Mouse (Mus musculus) stomach, embryonic 14.5 days (tissue): ENCODE measurements around the gene Atp6v1d. TPM values are rescaled to one million over a fixed set of nuclear protein-coding genes. Genes with fewer than 3 reads are reported as not detected.
A peak's percentile ranks its signal among the peaks of the same experiment; 100 is the strongest.

Source experiments
- ATAC-seq: fragments of 200-750 bp; cut with Nextera tagmentation; 2 replicates; pipeline ENCODE4 v1.8.0; 2017; ENCODE audit warnings: low read depth, moderate TSS enrichment; ENCODE audit not compliant: insufficient number of reproducible peaks, insufficient read depth, low FRiP score
- H3K27ac ChIP-seq: fragments of 300-500 bp; sonication (generic); 2 replicates; pipeline ENCODE4 v1.5.1; 2014; ENCODE audit warnings: mild to moderate bottlenecking, low read length, moderate library complexity, mixed read lengths
- H3K27me3 ChIP-seq: fragments of 300-500 bp; sonication (generic); 2 replicates; pipeline ENCODE4 v1.6.1; 2014; ENCODE audit warnings: low read length, control low read depth, mixed read lengths; ENCODE audit not compliant: control insufficient read depth, insufficient read depth
- H3K36me3 ChIP-seq: fragments of 300-500 bp; sonication (generic); 2 replicates; pipeline ENCODE4 v1.6.1; 2014; ENCODE audit warnings: mild to moderate bottlenecking, control low read depth, low read length, moderate library complexity, mixed read lengths; ENCODE audit not compliant: control insufficient read depth, insufficient read depth
- H3K4me1 ChIP-seq: fragments of 300-500 bp; sonication (generic); 2 replicates; pipeline ENCODE4 v1.6.1; 2014; ENCODE audit warnings: low read length, control low read depth, mixed read lengths; ENCODE audit not compliant: control insufficient read depth, insufficient read depth
- H3K4me2 ChIP-seq: fragments of 300-500 bp; sonication (generic); replicated peaks from 2 replicates; pipeline ENCODE4 v1.6.1; 2014; ENCODE audit warnings: low read depth, low read length, control low read depth
- H3K4me3 ChIP-seq: fragments of 300-500 bp; sonication (generic); 2 replicates; pipeline ENCODE4 v1.5.1; 2014; ENCODE audit warnings: low read depth, low read length, control low read depth
- H3K9ac ChIP-seq: fragments of 300-500 bp; sonication (generic); replicated peaks from 2 replicates; pipeline ENCODE4 v1.6.1; 2014; ENCODE audit warnings: low read depth, mild to moderate bottlenecking, control low read depth, low read length, moderate library complexity, mixed read lengths
- H3K9me3 ChIP-seq: fragments of 300-500 bp; sonication (generic); 2 replicates; pipeline ENCODE4 v1.6.1; 2016; ENCODE audit warnings: low read depth, low read length, control low read depth; ENCODE audit not compliant: control insufficient read depth
- WGBS: fragments of 180-500 bp; shearing (Covaris S2); extraction: QIAGEN DNeasy Blood & Tissue Kit; methylation state at CpG from one replicate; pipeline ENCODE4 v1.1.7; 2014; 5-methylcytosine and 5-hydroxymethylcytosine counted together
- polyA plus RNA-seq: library from polyadenylated mRNA; unstranded; fragments of >200 nt; fragmentation: Nextera tagmentation; extraction: Ambion mirVana; gene quantifications from 2 replicates; pipeline ENCODE4 v1.2.1, GENCODE M21; 2014

Atp6v1d gene
- polyA plus RNA-seq, 1 experiment from 2014 or later, result 68.3 TPM

DNA sequence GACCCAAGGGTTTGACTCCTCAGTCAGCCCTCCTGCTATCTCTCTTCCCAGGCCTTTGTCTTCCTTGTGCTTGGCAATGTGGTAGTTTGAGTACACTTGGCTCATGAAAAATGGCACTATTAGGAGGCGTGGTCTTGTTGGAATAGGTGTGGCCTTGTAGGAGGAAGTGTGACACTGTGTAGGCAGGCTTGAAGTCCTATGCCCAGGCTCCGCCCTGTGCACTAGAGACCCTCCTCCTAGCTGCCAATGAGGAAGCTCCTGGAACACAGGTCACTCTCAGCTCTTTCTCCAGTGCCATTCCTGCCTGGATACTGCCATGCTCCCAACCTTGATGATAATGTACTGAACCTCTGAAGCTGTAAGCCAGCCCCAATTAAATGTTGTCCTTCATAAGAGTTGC lies 29.7 kb upstream of the Atp6v1d start:
- H3K36me3 ChIP-seq, result peaks cover 8% of the 10 kb centered on the region; the same call in 1 of the 2 replicates
- no peaks in the 10 kb centered on the region for H3K4me1 ChIP-seq
- no peak for ATAC-seq

DNA sequence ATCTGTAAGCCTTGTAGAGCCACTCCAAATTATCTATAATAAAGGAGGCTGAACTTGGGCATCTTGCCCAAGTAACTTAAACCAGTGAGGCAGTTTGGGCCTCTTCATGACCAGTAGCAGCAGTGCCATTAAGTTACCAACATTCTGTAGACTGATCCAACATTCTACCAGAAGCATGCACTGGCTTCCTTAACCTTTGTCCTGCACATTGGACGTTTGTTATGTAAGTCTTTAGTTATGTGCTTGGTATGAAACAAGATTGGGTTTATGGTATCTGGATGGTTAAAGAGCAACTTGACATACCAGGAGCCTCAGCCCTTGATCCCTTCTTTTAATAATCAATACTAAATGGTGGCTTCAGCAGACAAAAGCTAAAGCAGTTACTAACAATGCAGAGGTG lies 28.6 kb upstream of the Atp6v1d start:
- 63% methylated on average over 1 of the region's 1 CpGs for WGBS
- Histone ChIP-seq H3K4me2 (no peak overlapping the region), H3K9ac (no peak overlapping the region), H3K27ac (no peak overlapping the region), H3K4me3 (no peak overlapping the region), H3K36me3 (peaks cover 17% of the 10 kb centered on the region), H3K27me3 (no peaks in the 10 kb centered on the region), H3K4me1 (no peaks in the 10 kb centered on the region), H3K9me3 (no peaks in the 10 kb centered on the region)
- ATAC-seq, result no peak

More for the DNA sequence above, 29.7 kb upstream of the Atp6v1d start:
- no peaks in the 10 kb centered on the region for H3K9me3 ChIP-seq
- H3K4me3 ChIP-seq, result no peak overlapping the region
- H3K27ac ChIP-seq, result no peak overlapping the region
- H3K4me2 ChIP-seq, result no peak overlapping the region
- no peaks in the 10 kb centered on the region for H3K27me3 ChIP-seq
- 82% methylated on average over 2 of the region's 2 CpGs for WGBS
- H3K9ac ChIP-seq, result no peak overlapping the region

DNA sequence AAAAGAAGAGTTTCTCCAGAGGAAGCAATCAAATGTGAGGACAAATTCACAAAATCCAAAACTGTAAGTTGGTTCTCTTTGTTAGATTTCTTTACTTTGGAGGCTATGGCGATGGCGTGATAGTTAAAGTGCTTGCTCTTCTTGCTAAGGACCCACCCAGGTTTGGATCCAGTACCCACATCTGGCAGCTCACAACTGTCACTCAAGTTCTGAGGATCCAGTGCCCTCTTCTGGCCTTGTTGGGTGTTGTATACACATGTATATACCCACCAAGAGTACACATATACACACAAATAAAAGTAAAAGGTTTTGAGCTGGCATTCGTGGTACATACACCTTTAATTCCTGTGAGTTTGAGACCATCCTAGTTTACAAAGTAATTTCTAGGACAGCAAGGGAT lies 13.1 kb upstream of the Atp6v1d start:
- peaks cover 48% of the 10 kb centered on the region for H3K36me3 ChIP-seq

DNA sequence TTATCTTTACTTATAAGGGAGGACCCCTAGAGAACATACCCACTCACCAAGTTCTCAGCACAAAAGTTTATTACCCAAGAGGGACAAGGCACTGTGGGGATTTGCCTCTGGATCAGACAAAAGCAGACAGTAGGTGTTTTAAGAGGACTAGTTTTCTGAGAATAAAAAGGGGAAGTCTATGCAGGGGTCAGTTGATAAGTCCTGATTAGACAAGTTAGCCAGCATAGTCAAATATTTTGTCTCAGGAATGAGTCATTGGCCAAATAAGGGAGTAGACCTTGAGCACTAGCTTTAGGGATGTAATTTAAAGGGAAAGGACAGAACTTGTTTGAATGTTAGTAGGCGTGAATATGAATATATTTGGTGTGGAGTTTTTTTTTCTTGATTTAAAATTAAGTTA lies 6.7 kb upstream of the Atp6v1d start:
- Histone ChIP-seq H3K27ac (no peak overlapping the region), H3K36me3 (peaks cover 19% of the 10 kb centered on the region), H3K4me1 (no peaks in the 10 kb centered on the region), H3K9me3 (no peaks in the 10 kb centered on the region), H3K9ac (no peak overlapping the region), H3K27me3 (no peaks in the 10 kb centered on the region), H3K4me3 (no peak overlapping the region), H3K4me2 (no peak overlapping the region)
- ATAC-seq, result no peak
- 78% methylated on average over 1 of the region's 1 CpGs for WGBS

More for the DNA sequence above, 13.1 kb upstream of the Atp6v1d start:
- H3K4me3 ChIP-seq, result no peak overlapping the region
- H3K4me1 ChIP-seq, result no peaks in the 10 kb centered on the region
- no peak overlapping the region for H3K27ac ChIP-seq
- H3K27me3 ChIP-seq, result no peaks in the 10 kb centered on the region
- ATAC-seq, result no peak
- no peak overlapping the region for H3K9ac ChIP-seq
- H3K9me3 ChIP-seq, result no peaks in the 10 kb centered on the region
- H3K4me2 ChIP-seq, result no peak overlapping the region
- 92% methylated on average over 3 of the region's 3 CpGs for WGBS

DNA sequence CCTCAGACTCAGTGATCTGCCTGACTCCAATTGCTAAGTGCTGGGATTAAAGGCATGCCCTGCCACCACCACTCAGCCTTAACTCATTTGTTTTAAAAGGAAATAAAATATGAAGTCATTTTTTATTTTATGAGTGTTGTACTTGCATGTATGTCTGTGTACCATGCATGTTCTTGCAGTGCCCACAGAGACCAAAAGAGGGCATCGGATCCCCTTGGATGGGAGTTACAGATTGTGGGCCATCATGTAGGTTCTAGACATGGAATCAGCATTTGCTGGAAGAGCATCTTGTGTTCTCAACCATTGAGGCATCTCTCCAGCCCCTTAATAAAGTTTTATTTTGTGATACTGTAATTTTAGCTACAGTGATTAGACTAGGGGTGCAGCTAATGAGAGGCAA lies 4.0 kb upstream of the Atp6v1d start:
- ATAC-seq, result no peak
- no peak overlapping the region for H3K4me3 ChIP-seq
- H3K4me1 ChIP-seq, result 0 out of 2 replicates have a peak, but pooled peaks cover 2% of the 10 kb centered on the region

DNA sequence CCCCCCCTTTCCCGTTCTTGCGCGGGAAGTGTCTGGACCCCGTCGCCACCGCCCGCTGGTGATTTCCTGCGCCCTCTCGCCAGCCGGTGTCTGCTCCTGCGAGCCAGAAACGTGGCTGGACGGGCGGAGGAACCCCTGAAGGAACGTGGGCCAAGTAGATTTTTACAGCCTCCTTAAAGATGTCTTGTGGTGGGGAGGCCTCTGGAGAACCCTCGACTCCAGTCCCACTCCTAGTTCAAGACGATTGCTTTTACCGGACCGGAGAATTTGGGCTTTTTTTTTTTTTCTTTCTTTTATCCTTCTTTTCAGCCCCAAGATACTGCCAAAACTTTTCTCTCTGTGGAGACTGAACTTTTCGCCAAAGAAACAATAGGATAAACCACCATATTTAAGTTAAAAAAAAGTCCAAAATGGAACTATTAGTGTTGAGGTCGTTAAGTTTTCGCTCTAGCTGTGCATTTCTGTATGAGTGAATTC lies 854 bp upstream of the Atp6v1d start:
- no peaks in the 10 kb centered on the region for H3K9me3 ChIP-seq
- under 1% methylated on average over 22 of the region's 22 CpGs for WGBS
- H3K27ac ChIP-seq, result peak overlapping the region; percentile 89
- peak overlapping the region; percentile 95 for H3K9ac ChIP-seq
- ATAC-seq, result no peak
- H3K4me1 ChIP-seq, result peaks cover 3% of the 10 kb centered on the region; the same call in 1 of the 2 replicates
- peak overlapping the region; percentile 72 for H3K4me2 ChIP-seq
- H3K27me3 ChIP-seq, result no peaks in the 10 kb centered on the region
- peaks cover 2% of the 10 kb centered on the region; the same call in 1 of the 2 replicates for H3K36me3 ChIP-seq
- peak overlapping the region; percentile 88 for H3K4me3 ChIP-seq

More for the DNA sequence above, 4.0 kb upstream of the Atp6v1d start:
- H3K9ac ChIP-seq, result no peak overlapping the region
- H3K9me3 ChIP-seq, result no peaks in the 10 kb centered on the region
- H3K4me2 ChIP-seq, result no peak overlapping the region
- H3K36me3 ChIP-seq, result peaks cover 14% of the 10 kb centered on the region
- H3K27me3 ChIP-seq, result no peaks in the 10 kb centered on the region
- WGBS, result 100% methylated on average over 1 of the region's 1 CpGs
- no peak overlapping the region for H3K27ac ChIP-seq

- H3K9me3 ChIP-seq, result no peaks in the 10 kb centered on the region
- H3K27me3 ChIP-seq, result no peaks in the 10 kb centered on the region
- no peaks in the 10 kb centered on the region; the same call in 1 of the 2 replicates for H3K36me3 ChIP-seq
- peaks cover 3% of the 10 kb centered on the region; the same call in 1 of the 2 replicates for H3K4me1 ChIP-seq
- peak overlapping the region; percentile 88 for H3K4me3 ChIP-seq
- 0 out of 2 replicates have a peak, but pooled peaks have one; percentile 4 for ATAC-seq
- peak overlapping the region; percentile 67 for H3K9ac ChIP-seq
- H3K4me2 ChIP-seq, result peak overlapping the region; percentile 83
- peak overlapping the region; percentile 52; the same call in 1 of the 2 replicates for H3K27ac ChIP-seq
- under 1% methylated on average over 30 of the region's 30 CpGs for WGBS
Measured at GRCm38 (mm10) chr12:78860921-78861495, 430 bp downstream of the Atp6v1d start.

DNA sequence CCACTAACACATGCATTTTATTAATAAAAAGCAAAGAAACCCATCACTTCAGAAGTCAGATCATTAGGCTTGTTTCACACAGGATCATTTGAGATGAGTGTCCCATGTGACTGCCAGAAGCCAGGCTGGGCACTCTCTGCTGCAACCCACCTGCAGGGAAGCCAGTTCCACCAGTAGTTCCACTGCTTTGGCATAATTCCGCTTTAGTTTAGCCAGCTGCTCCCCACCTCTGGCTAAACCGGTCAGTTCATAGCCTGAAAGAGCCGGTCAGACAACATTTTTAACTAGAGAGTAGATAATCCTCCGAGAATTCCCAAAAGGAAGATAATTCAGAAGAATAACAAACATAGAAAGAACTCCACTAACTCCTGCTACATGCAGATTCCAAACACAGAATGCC lies 13.2 kb downstream of the Atp6v1d start:
- 83% methylated on average over 4 of the region's 4 CpGs for WGBS
- no peak for ATAC-seq
- no peak overlapping the region for H3K4me3 ChIP-seq
- H3K27me3 ChIP-seq, result no peaks in the 10 kb centered on the region
- no peaks in the 10 kb centered on the region for H3K4me1 ChIP-seq
- H3K4me2 ChIP-seq, result no peak overlapping the region
- H3K9me3 ChIP-seq, result no peaks in the 10 kb centered on the region
- no peak overlapping the region for H3K27ac ChIP-seq
- H3K36me3 ChIP-seq, result peaks cover 25% of the 10 kb centered on the region; the same call in 1 of the 2 replicates
- no peak overlapping the region for H3K9ac ChIP-seq
